Mouse (Mus musculus): ENCODE results near the gene Prkcb.

The Prkcb gene

GRCm38 (mm10) chr7:122367303-122368007 lies 78.9 kb downstream of the Prkcb start:
- no peak for DNase-seq (ENCODE audit: low spot score in 2 of 2)

- no peak for DNase-seq (ENCODE audit: low spot score in 2 of 2)
Observed at GRCm38 (mm10) chr7:122370488-122370887, 81.9 kb downstream of the Prkcb start.

GRCm38 (mm10) chr7:122371947-122372346 lies 83.4 kb downstream of the Prkcb start:
- no peak for DNase-seq (ENCODE audit: low spot score in 2 of 2)

- DNase-seq (ENCODE audit: low spot score in 2 of 2), result no peak
Observed at GRCm38 (mm10) chr7:122372349-122372748, 83.8 kb downstream of the Prkcb start.

- no peak for DNase-seq (ENCODE audit: low spot score in 2 of 2)
Observed at GRCm38 (mm10) chr7:122376845-122377244, 88.3 kb downstream of the Prkcb start.

- no peak for DNase-seq (ENCODE audit: low spot score in 2 of 2)
Observed at GRCm38 (mm10) chr7:122377967-122378366, 89.4 kb downstream of the Prkcb start.

- no peak for DNase-seq (ENCODE audit: low spot score in 2 of 2)
Observed at GRCm38 (mm10) chr7:122378473-122378872, 89.9 kb downstream of the Prkcb start.

- no peak for DNase-seq (ENCODE audit: low spot score in 2 of 2)
Observed at GRCm38 (mm10) chr7:122379292-122379691, 90.7 kb downstream of the Prkcb start.

- no peak for DNase-seq (ENCODE audit: low spot score in 2 of 2)
Observed at GRCm38 (mm10) chr7:122380336-122381130, 92.0 kb downstream of the Prkcb start.

- DNase-seq (ENCODE audit: low spot score in 2 of 2), result no peak
Observed at GRCm38 (mm10) chr7:122381560-122381959, 93.0 kb downstream of the Prkcb start.

- DNase-seq (ENCODE audit: low spot score in 2 of 2), result no peak
Observed at GRCm38 (mm10) chr7:122383260-122383659, 94.7 kb downstream of the Prkcb start.

- DNase-seq (ENCODE audit: low spot score in 2 of 2), result no peak
Observed at GRCm38 (mm10) chr7:122384891-122385290, 96.3 kb downstream of the Prkcb start.

- no peak for DNase-seq (ENCODE audit: low spot score in 2 of 2)
Observed at GRCm38 (mm10) chr7:122386567-122386966, 98.0 kb downstream of the Prkcb start.

GRCm38 (mm10) chr7:122387896-122388295 lies 99.3 kb downstream of the Prkcb start:
- no peak for DNase-seq (ENCODE audit: low spot score in 2 of 2)

GRCm38 (mm10) chr7:122388858-122389257 lies 100.3 kb downstream of the Prkcb start:
- no peak for DNase-seq (ENCODE audit: low spot score in 2 of 2)

- no peak for DNase-seq (ENCODE audit: low spot score in 2 of 2)
Observed at GRCm38 (mm10) chr7:122389633-122390032, 101.1 kb downstream of the Prkcb start.

- DNase-seq (ENCODE audit: low spot score in 2 of 2), result no peak
Observed at GRCm38 (mm10) chr7:122390200-122390599, 101.6 kb downstream of the Prkcb start.

- DNase-seq (ENCODE audit: low spot score in 2 of 2), result no peak
Observed at GRCm38 (mm10) chr7:122390683-122391082, 102.1 kb downstream of the Prkcb start.

GRCm38 (mm10) chr7:122391382-122391781 lies 102.8 kb downstream of the Prkcb start:
- DNase-seq (ENCODE audit: low spot score in 2 of 2), result no peak

- DNase-seq (ENCODE audit: low spot score in 2 of 2), result no peak
Observed at GRCm38 (mm10) chr7:122393964-122394363, 105.4 kb downstream of the Prkcb start.

GRCm38 (mm10) chr7:122395159-122395975 lies 106.8 kb downstream of the Prkcb start:
- no peak for DNase-seq (ENCODE audit: low spot score in 2 of 2)

GRCm38 (mm10) chr7:122395976-122396315 lies 107.4 kb downstream of the Prkcb start:
- no peak for DNase-seq (ENCODE audit: low spot score in 2 of 2)

Measured in spleen, postnatal 14 days (tissue).